Mouse (Mus musculus) cerebellum, adult 2 months (tissue): ENCODE measurements at regions not wholly inside any gene's neighbourhood (a gene's known extent, or its start where the extent isn't known, plus 50 kb on each side); places are given as distances from the start of the nearest gene placed in this dataset.

Experiments used
- CTCF ChIP-seq: fragments of 200-500 bp; IDR thresholded peaks from 2 replicates; pipeline ENCODE4 v1.5.1; 2011; ENCODE audit warnings: low read depth, mild to moderate bottlenecking, control low read depth, low read length, moderate library complexity, borderline replicate concordance; ENCODE audit not compliant: insufficient read depth
- POLR2A ChIP-seq: fragments of 200-500 bp; IDR thresholded peaks from 2 replicates; pipeline ENCODE4 v1.6.1; 2011; ENCODE audit warnings: low read length, control low read depth, borderline replicate concordance; ENCODE audit not compliant: insufficient read depth

DNA sequence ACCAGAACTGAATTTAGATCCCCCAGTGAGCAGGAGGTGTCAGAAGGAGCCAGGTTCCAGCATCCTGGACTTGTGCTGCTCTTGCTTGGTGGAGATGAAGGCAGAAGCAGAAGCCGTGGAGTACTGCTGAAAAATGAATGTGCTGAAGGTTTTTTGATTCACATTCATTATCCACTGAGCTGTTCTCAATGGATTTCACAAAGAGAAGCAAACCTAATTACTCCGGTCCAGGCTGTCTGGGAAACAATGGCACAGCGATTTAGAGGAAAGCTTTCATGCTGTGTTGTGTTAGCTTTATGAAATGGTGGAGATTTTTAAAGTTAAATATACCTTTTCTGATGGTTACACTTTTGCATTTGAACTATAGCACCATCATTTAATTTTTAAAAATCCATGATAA, 535.3 kb upstream of the Adgrl3 start:
- TF ChIP-seq CTCF: no peak
- TF ChIP-seq POLR2A: no peak
